Mouse (Mus musculus) heart, embryonic 11.5 days (tissue): ENCODE results near the gene Cyfip1. TPM values are rescaled to one million over a fixed set of nuclear protein-coding genes. Genes with fewer than 3 reads are reported as not detected.
"Not testable (repeated sequence)": the region's sequence is repeated elsewhere in the genome, so short reads cannot be mapped to it uniquely, and the experiment has no call there.

Experiments used
- ATAC-seq: fragments of 200-750 bp; cut with Nextera tagmentation; replicated peaks from 2 replicates; pipeline ENCODE4 v1.8.0; 2017; ENCODE audit warnings: moderate library complexity; ENCODE audit not compliant: insufficient number of reproducible peaks, low FRiP score, low TSS enrichment
- H3K27ac ChIP-seq: fragments of 300-500 bp; sonication (generic); 2 replicates; pipeline ENCODE4 v1.5.1; 2014; ENCODE audit warnings: mild to moderate bottlenecking, low read depth, low read length
- H3K27me3 ChIP-seq: fragments of 300-500 bp; sonication (generic); 2 replicates; pipeline ENCODE4 v1.6.1; 2014; ENCODE audit warnings: mild to moderate bottlenecking, low read length, mixed read lengths; ENCODE audit not compliant: control insufficient read depth, insufficient read depth
- H3K36me3 ChIP-seq: fragments of 300-500 bp; sonication (generic); 2 replicates; pipeline ENCODE4 v1.6.1; 2014; ENCODE audit warnings: mild to moderate bottlenecking, low read length, moderate library complexity, mixed read lengths; ENCODE audit not compliant: control insufficient read depth, insufficient read depth
- H3K4me1 ChIP-seq: fragments of 300-500 bp; sonication (generic); 2 replicates; pipeline ENCODE4 v1.6.1; 2014; ENCODE audit warnings: low read length; ENCODE audit not compliant: control insufficient read depth, insufficient read depth
- H3K4me2 ChIP-seq: fragments of 300-500 bp; sonication (generic); 2 replicates; pipeline ENCODE4 v1.6.1; 2014; ENCODE audit warnings: mild to moderate bottlenecking, moderate library complexity
- H3K4me3 ChIP-seq: fragments of 300-500 bp; sonication (generic); 2 replicates; pipeline ENCODE4 v1.5.1; 2014; ENCODE audit warnings: low read depth, low read length
- H3K9ac ChIP-seq: fragments of 300-500 bp; sonication (generic); 2 replicates; pipeline ENCODE4 v1.6.1; 2014; ENCODE audit warnings: mild to moderate bottlenecking, low read depth, low read length, moderate library complexity
- H3K9me3 ChIP-seq: fragments of 300-500 bp; sonication (generic); replicated peaks from 2 replicates; pipeline ENCODE4 v1.6.1; 2016; ENCODE audit warnings: low read length; ENCODE audit not compliant: control insufficient read depth
- WGBS: fragments of 180-500 bp; shearing (Covaris S2); extraction: QIAGEN DNeasy Blood & Tissue Kit; methylation state at CpG from one replicate; pipeline ENCODE4 v1.1.7; 2014; ENCODE audit not compliant: insufficient replicate concordance; 5-methylcytosine and 5-hydroxymethylcytosine counted together
- polyA plus RNA-seq: library from polyadenylated mRNA; unstranded; fragments of >200 nt; fragmentation: Nextera tagmentation; extraction: Ambion mirVana; gene quantifications from 2 replicates; pipeline ENCODE4 v1.2.1, GENCODE M21; 2014

Gene Cyfip1
- polyA plus RNA-seq, 1 experiment from 2014 or later, result 55.4 TPM

GRCm38 (mm10) chr7:55903766-55904165, 62.2 kb downstream of the Cyfip1 start:
- 88% methylated on average over 4 of the region's 5 CpGs for WGBS
- ATAC-seq, result no peak
- no peaks in the 10 kb centered on the region for H3K9me3 ChIP-seq
- H3K4me2 ChIP-seq, result no peak overlapping the region
- H3K27ac ChIP-seq, result no peak overlapping the region
- H3K4me3 ChIP-seq, result no peak overlapping the region
- H3K4me1 ChIP-seq, result no peaks in the 10 kb centered on the region
- H3K36me3 ChIP-seq, result peaks cover 39% of the 10 kb centered on the region
- H3K9ac ChIP-seq, result no peak overlapping the region
- H3K27me3 ChIP-seq, result no peaks in the 10 kb centered on the region

- H3K4me1 ChIP-seq, result no peaks in the 10 kb centered on the region
- peaks cover 34% of the 10 kb centered on the region for H3K36me3 ChIP-seq
- H3K27ac ChIP-seq, result no peak overlapping the region
- no peaks in the 10 kb centered on the region for H3K9me3 ChIP-seq
- no peak for ATAC-seq
- no peak overlapping the region for H3K9ac ChIP-seq
- no peaks in the 10 kb centered on the region for H3K27me3 ChIP-seq
- no peak overlapping the region for H3K4me3 ChIP-seq
- no peak overlapping the region for H3K4me2 ChIP-seq
- 79% methylated on average over 2 of the region's 2 CpGs for WGBS
Measured at GRCm38 (mm10) chr7:55905449-55905848, 63.9 kb downstream of the Cyfip1 start.

GRCm38 (mm10) chr7:55909519-55909918, 68.0 kb downstream of the Cyfip1 start:
- Histone ChIP-seq H3K4me3 (no peak overlapping the region), H3K9ac (no peak overlapping the region), H3K36me3 (peaks cover 40% of the 10 kb centered on the region), H3K27me3 (no peaks in the 10 kb centered on the region), H3K9me3 (no peaks in the 10 kb centered on the region), H3K27ac (no peak overlapping the region), H3K4me1 (no peaks in the 10 kb centered on the region), H3K4me2 (no peak overlapping the region)
- WGBS, result 87% methylated on average over 1 of the region's 1 CpGs
- ATAC-seq, result no peak

- WGBS, result 69% methylated on average over 2 of the region's 2 CpGs
- H3K4me2 ChIP-seq, result no peak overlapping the region
- H3K27me3 ChIP-seq, result no peaks in the 10 kb centered on the region
- no peaks in the 10 kb centered on the region for H3K4me1 ChIP-seq
- no peak overlapping the region for H3K9ac ChIP-seq
- H3K4me3 ChIP-seq, result no peak overlapping the region
- H3K9me3 ChIP-seq, result no peaks in the 10 kb centered on the region
- H3K36me3 ChIP-seq, result peaks cover 38% of the 10 kb centered on the region
- ATAC-seq, result no peak
- no peak overlapping the region for H3K27ac ChIP-seq
Measured at GRCm38 (mm10) chr7:55910356-55910755, 68.8 kb downstream of the Cyfip1 start.

- Histone ChIP-seq H3K27me3 (no peaks in the 10 kb centered on the region), H3K4me3 (no peak overlapping the region), H3K27ac (no peak overlapping the region), H3K36me3 (peaks cover 37% of the 10 kb centered on the region), H3K4me1 (no peaks in the 10 kb centered on the region), H3K9me3 (no peaks in the 10 kb centered on the region), H3K4me2 (no peak overlapping the region), H3K9ac (no peak overlapping the region)
- no peak for ATAC-seq
- WGBS, result 86% methylated on average over 8 of the region's 8 CpGs
Measured at GRCm38 (mm10) chr7:55911371-55911770, 69.8 kb downstream of the Cyfip1 start.

- Histone ChIP-seq H3K27me3 (no peaks in the 10 kb centered on the region), H3K4me2 (no peak overlapping the region), H3K9me3 (no peaks in the 10 kb centered on the region), H3K27ac (no peak overlapping the region), H3K4me1 (no peaks in the 10 kb centered on the region), H3K36me3 (peaks cover 37% of the 10 kb centered on the region), H3K9ac (no peak overlapping the region), H3K4me3 (no peak overlapping the region)
- no peak for ATAC-seq
- WGBS, result 90% methylated on average over 5 of the region's 5 CpGs
Measured at GRCm38 (mm10) chr7:55912118-55912517, 70.6 kb downstream of the Cyfip1 start.

- not testable (repeated sequence) for H3K9ac ChIP-seq, ATAC-seq, H3K27me3 ChIP-seq, H3K27ac ChIP-seq, H3K9me3 ChIP-seq, H3K4me1 ChIP-seq, H3K4me3 ChIP-seq, H3K4me2 ChIP-seq
- H3K36me3 ChIP-seq, result peaks cover 31% of the 10 kb centered on the region
- WGBS, result 90% methylated on average over 11 of the region's 11 CpGs
Measured at GRCm38 (mm10) chr7:55918365-55918764, 76.8 kb downstream of the Cyfip1 start.

- H3K36me3 ChIP-seq, result peaks cover 23% of the 10 kb centered on the region
Measured at GRCm38 (mm10) chr7:55927262-55927661, 85.7 kb downstream of the Cyfip1 start.

GRCm38 (mm10) chr7:55928649-55929048, 87.1 kb downstream of the Cyfip1 start:
- no peak overlapping the region for H3K4me3 ChIP-seq
- WGBS, result 68% methylated on average over 2 of the region's 2 CpGs
- no peak overlapping the region for H3K27ac ChIP-seq
- no peak overlapping the region for H3K4me2 ChIP-seq
- peaks cover 16% of the 10 kb centered on the region for H3K36me3 ChIP-seq
- no peak overlapping the region for H3K9ac ChIP-seq
- H3K4me1 ChIP-seq, result no peaks in the 10 kb centered on the region
- no peaks in the 10 kb centered on the region for H3K27me3 ChIP-seq
- H3K9me3 ChIP-seq, result no peaks in the 10 kb centered on the region
- no peak for ATAC-seq

More at GRCm38 (mm10) chr7:55927262-55927661, 85.7 kb downstream of the Cyfip1 start:
- H3K9ac ChIP-seq, result no peak overlapping the region
- H3K4me2 ChIP-seq, result no peak overlapping the region
- no peaks in the 10 kb centered on the region for H3K4me1 ChIP-seq
- no peaks in the 10 kb centered on the region for H3K9me3 ChIP-seq
- no peak for ATAC-seq
- H3K27me3 ChIP-seq, result no peaks in the 10 kb centered on the region
- 87% methylated on average over 4 of the region's 4 CpGs for WGBS
- H3K27ac ChIP-seq, result no peak overlapping the region
- H3K4me3 ChIP-seq, result no peak overlapping the region
